Mouse (Mus musculus) liver, embryonic 16.5 days (tissue): ENCODE data around the gene Selenom. TPM values are rescaled to one million over a fixed set of nuclear protein-coding genes. Genes with fewer than 3 reads are reported as not detected.
A peak's percentile ranks its signal among the peaks of the same experiment; 100 is the strongest.

ENCODE experiments used
- ATAC-seq: fragments of 200-750 bp; cut with Nextera tagmentation; 2 replicates; pipeline ENCODE4 v1.8.0; 2017; ENCODE audit warnings: low read depth, mild to moderate bottlenecking, moderate number of reproducible peaks, moderate library complexity
- H3K27ac ChIP-seq: fragments of 300-500 bp; sonication (generic); 2 replicates; pipeline ENCODE4 v1.5.1; 2014; ENCODE audit warnings: mild to moderate bottlenecking, low read length
- H3K27me3 ChIP-seq: fragments of 300-500 bp; sonication (generic); 2 replicates; pipeline ENCODE4 v1.6.1; 2014; ENCODE audit warnings: low read depth, low read length, mixed read lengths; ENCODE audit not compliant: control insufficient read depth, insufficient read depth
- H3K36me3 ChIP-seq: fragments of 300-500 bp; sonication (generic); 2 replicates; pipeline ENCODE4 v1.6.1; 2014; ENCODE audit warnings: mild to moderate bottlenecking; ENCODE audit not compliant: control insufficient read depth, insufficient read depth
- H3K4me1 ChIP-seq: fragments of 300-500 bp; sonication (generic); 2 replicates; pipeline ENCODE4 v1.6.1; 2014; ENCODE audit warnings: low read depth, low read length, mixed read lengths; ENCODE audit not compliant: control insufficient read depth
- H3K4me2 ChIP-seq: fragments of 300-500 bp; sonication (generic); 2 replicates; pipeline ENCODE4 v1.6.1; 2014; ENCODE audit warnings: low read depth, low read length, mixed read lengths
- H3K4me3 ChIP-seq: fragments of 300-500 bp; sonication (generic); 2 replicates; pipeline ENCODE4 v1.5.1; 2014; ENCODE audit warnings: low read depth, mild to moderate bottlenecking, low read length
- H3K9ac ChIP-seq: fragments of 300-500 bp; sonication (generic); 2 replicates; pipeline ENCODE4 v1.6.1; 2014; ENCODE audit warnings: low read depth, low read length
- H3K9me3 ChIP-seq: fragments of 300-500 bp; sonication (generic); replicated peaks from 2 replicates; pipeline ENCODE4 v1.6.1; 2016; ENCODE audit warnings: low read length; ENCODE audit not compliant: control insufficient read depth
- WGBS: fragments of 180-500 bp; shearing (Covaris S2); extraction: QIAGEN DNeasy Blood & Tissue Kit; methylation state at CpG from one replicate; pipeline ENCODE4 v1.1.7; 2014; ENCODE audit not compliant: insufficient replicate concordance; 5-methylcytosine and 5-hydroxymethylcytosine counted together
- polyA plus RNA-seq: library from polyadenylated mRNA; unstranded; fragments of >200 nt; fragmentation: Nextera tagmentation; extraction: Ambion mirVana; gene quantifications from 2 replicates; pipeline ENCODE4 v1.2.1, GENCODE M21; 2015

Gene Selenom
- polyA plus RNA-seq, 1 experiment from 2014 or later, result 10.8 TPM

- Histone ChIP-seq H3K4me1 (peaks cover 7% of the 10 kb centered on the region), H3K9me3 (no peaks in the 10 kb centered on the region), H3K4me2 (no peak overlapping the region), H3K36me3 (no peaks in the 10 kb centered on the region), H3K27ac (no peak overlapping the region), H3K27me3 (no peaks in the 10 kb centered on the region), H3K9ac (no peak overlapping the region), H3K4me3 (no peak overlapping the region)
- no peak for ATAC-seq
- WGBS, result 9% methylated on average over 7 of the region's 7 CpGs
Observed at GRCm38 (mm10) chr11:3508226-3508625, 6.3 kb upstream of the Selenom start.

- no peak for ATAC-seq
- Histone ChIP-seq H3K4me2 (no peak overlapping the region), H3K36me3 (no peaks in the 10 kb centered on the region), H3K27ac (no peak overlapping the region), H3K4me1 (peaks cover 7% of the 10 kb centered on the region), H3K9ac (no peak overlapping the region), H3K27me3 (no peaks in the 10 kb centered on the region), H3K9me3 (no peaks in the 10 kb centered on the region), H3K4me3 (no peak overlapping the region)
- 48% methylated on average over 8 of the region's 8 CpGs for WGBS
Observed at GRCm38 (mm10) chr11:3509181-3510085, 5.1 kb upstream of the Selenom start.

GRCm38 (mm10) chr11:3510321-3510720 lies 4.2 kb upstream of the Selenom start:
- H3K9me3 ChIP-seq, result no peaks in the 10 kb centered on the region
- WGBS, result 9% methylated on average over 2 of the region's 2 CpGs
- no peak overlapping the region for H3K4me2 ChIP-seq

GRCm38 (mm10) chr11:3513291-3513690 lies 1.2 kb upstream of the Selenom start:
- no peak overlapping the region for H3K4me3 ChIP-seq
- H3K4me2 ChIP-seq, result no peak overlapping the region
- peaks cover 35% of the 10 kb centered on the region for H3K27me3 ChIP-seq
- no peak overlapping the region for H3K27ac ChIP-seq
- H3K36me3 ChIP-seq, result no peaks in the 10 kb centered on the region
- WGBS, result 79% methylated on average over 6 of the region's 6 CpGs
- H3K4me1 ChIP-seq, result peaks cover 17% of the 10 kb centered on the region
- H3K9ac ChIP-seq, result no peak overlapping the region
- ATAC-seq, result no peak
- no peaks in the 10 kb centered on the region for H3K9me3 ChIP-seq

More at GRCm38 (mm10) chr11:3510321-3510720, 4.2 kb upstream of the Selenom start:
- no peak; the same call in 1 of the 2 replicates for ATAC-seq
- Histone ChIP-seq H3K27me3 (peaks cover 6% of the 10 kb centered on the region), H3K36me3 (no peaks in the 10 kb centered on the region), H3K4me1 (peaks cover 15% of the 10 kb centered on the region), H3K27ac (no peak overlapping the region), H3K9ac (no peak overlapping the region), H3K4me3 (no peak overlapping the region)

- H3K4me1 ChIP-seq, result peaks cover 14% of the 10 kb centered on the region
- no peak for ATAC-seq
- H3K27me3 ChIP-seq, result peaks cover 37% of the 10 kb centered on the region
- peak overlapping the region; percentile 65 for H3K4me2 ChIP-seq
- 15% methylated on average over 4 of the region's 4 CpGs for WGBS
- H3K36me3 ChIP-seq, result no peaks in the 10 kb centered on the region
- H3K9ac ChIP-seq, result no peak overlapping the region
- H3K4me3 ChIP-seq, result peak overlapping the region; percentile 53
- no peaks in the 10 kb centered on the region for H3K9me3 ChIP-seq
- H3K27ac ChIP-seq, result no peak overlapping the region
Observed at GRCm38 (mm10) chr11:3515216-3515615, 732 bp downstream of the Selenom start.

GRCm38 (mm10) chr11:3515637-3516036 lies 1.2 kb downstream of the Selenom start:
- Histone ChIP-seq H3K27ac (no peak overlapping the region), H3K4me3 (no peak overlapping the region), H3K27me3 (peaks cover 37% of the 10 kb centered on the region), H3K9me3 (no peaks in the 10 kb centered on the region), H3K4me1 (peaks cover 13% of the 10 kb centered on the region), H3K4me2 (no peak overlapping the region), H3K9ac (no peak overlapping the region), H3K36me3 (no peaks in the 10 kb centered on the region)
- WGBS, result 71% methylated on average over 4 of the region's 4 CpGs
- no peak for ATAC-seq

- H3K27ac ChIP-seq, result no peak overlapping the region
- 61% methylated on average over 5 of the region's 5 CpGs for WGBS
- no peak overlapping the region for H3K9ac ChIP-seq
- H3K4me1 ChIP-seq, result peaks cover 13% of the 10 kb centered on the region
- H3K9me3 ChIP-seq, result no peaks in the 10 kb centered on the region
- no peak for ATAC-seq
- H3K4me2 ChIP-seq, result no peak overlapping the region
- H3K4me3 ChIP-seq, result no peak overlapping the region
- no peaks in the 10 kb centered on the region for H3K36me3 ChIP-seq
- peaks cover 37% of the 10 kb centered on the region for H3K27me3 ChIP-seq
Observed at GRCm38 (mm10) chr11:3516121-3516520, 1.6 kb downstream of the Selenom start.

GRCm38 (mm10) chr11:3516859-3517845 lies 2.7 kb downstream of the Selenom start:
- 3% methylated on average over 50 of the region's 50 CpGs for WGBS
- H3K27me3 ChIP-seq, result peaks cover 37% of the 10 kb centered on the region

More at GRCm38 (mm10) chr11:3516859-3517845, 2.7 kb downstream of the Selenom start:
- peak overlapping the region; percentile 9; the same call in 1 of the 2 replicates for H3K4me3 ChIP-seq
- H3K4me1 ChIP-seq, result peaks cover 13% of the 10 kb centered on the region
- H3K9me3 ChIP-seq, result no peaks in the 10 kb centered on the region
- H3K27ac ChIP-seq, result no peak overlapping the region
- H3K4me2 ChIP-seq, result peak overlapping the region; percentile 46
- ATAC-seq, result 0 out of 2 replicates have a peak, but pooled peaks have one; percentile 19
- no peak overlapping the region for H3K9ac ChIP-seq
- 0 out of 2 replicates have a peak, but pooled peaks cover 1% of the 10 kb centered on the region for H3K36me3 ChIP-seq
